ENCODE assay signal across 11 mouse cellular contexts in the genomic region with DNA sequence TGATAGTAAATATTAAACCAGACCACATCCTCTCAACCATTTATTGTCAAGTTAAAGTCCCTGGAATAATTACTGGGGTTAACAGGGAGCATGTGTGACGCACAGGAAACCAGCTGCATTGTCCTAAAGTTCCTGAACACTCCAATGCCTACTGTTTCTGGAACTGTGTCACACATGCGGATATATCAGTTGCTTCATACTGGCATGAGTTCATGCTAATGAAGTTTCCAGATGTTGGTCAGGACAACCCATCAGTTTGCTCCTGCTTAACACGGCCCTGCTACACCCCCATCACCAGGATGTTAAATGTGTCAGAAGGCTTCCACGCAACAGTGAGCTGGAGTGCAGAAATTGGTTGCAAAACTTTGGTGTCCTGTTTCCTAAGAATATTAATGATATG. TPM values are rescaled to one million over a fixed set of nuclear protein-coding genes. Genes with fewer than 3 reads are reported as not detected.
DNase-seq lines count a peak whose midpoint lies in the region; ATAC-seq and TF ChIP-seq lines count a peak whose summit lies in the region.
"Had no signal": no experiment of that assay in that cellular context is flagged by ENCODE, and none has a peak within 500 bp of the region (broad histone marks: within the 10 kb centered on the region; RNA-seq: fewer than 3 reads in every experiment).

No protein-coding gene starts in this region.

- H3K27ac ChIP-seq in limb, embryonic 11.5 days (replicated peaks; ENCODE audit: low read depth, low read length), result no peak overlapping the region
- H3K27ac ChIP-seq in limb, embryonic 10.5 days, result no peak overlapping the region
- 0 out of 2 replicates have a peak overlapping the region, but pooled peaks have one; percentile 28 for H3K27ac ChIP-seq in limb, embryonic 13.5 days
- peak overlapping the region; percentile 41; the same call in 1 of the 2 replicates for H3K27ac ChIP-seq in stomach, postnatal 0 days (replicated peaks)
- H3K27ac ChIP-seq: hindbrain, postnatal 0 days had no signal

- intact Hi-C loops in heart, postnatal 25 days (cut with DNase I), result no loop called here

- peak; percentile 25 for DNase-seq in limb, embryonic 11.5 days (ENCODE audit: low spot score)
- no peak for DNase-seq in limb, embryonic 10.5 days (ENCODE audit: low spot score)
- DNase-seq in heart, postnatal 25 days (ENCODE audit: low spot score), result peak; percentile 52
- DNase-seq in stomach, postnatal 0 days (ENCODE audit: low spot score), result peak; percentile 8
- DNase-seq in thymus, adult 18-20 months, result no peak
- DNase-seq in layer of hippocampus, adult 9-11 months, result no peak
- DNase-seq: cerebellum, adult 9-10 months had no signal

- no peaks in the 10 kb centered on the region for H3K9me3 ChIP-seq in limb, embryonic 11.5 days (ENCODE audit: control insufficient read depth, low read length)
- no peaks in the 10 kb centered on the region for H3K9me3 ChIP-seq in limb, embryonic 10.5 days (replicated peaks)
- no peaks in the 10 kb centered on the region for H3K9me3 ChIP-seq in limb, embryonic 13.5 days
- H3K9me3 ChIP-seq in stomach, postnatal 0 days (ENCODE audit: control insufficient read depth, low read length), result no peaks in the 10 kb centered on the region

- H3K4me2 ChIP-seq in limb, embryonic 11.5 days (ENCODE audit: low read depth, severe bottlenecking), result no peak overlapping the region
- H3K4me2 ChIP-seq in limb, embryonic 13.5 days (replicated peaks), result no peak overlapping the region
- H3K4me2 ChIP-seq in stomach, postnatal 0 days (replicated peaks; ENCODE audit: low read depth), result no peak overlapping the region

- 54% methylated on average over 4 of the region's 4 CpGs for WGBS in limb, embryonic 11.5 days
- 63% methylated on average over 4 of the region's 4 CpGs for WGBS in limb, embryonic 10.5 days
- 41% methylated on average over 4 of the region's 4 CpGs for WGBS in limb, embryonic 13.5 days
- WGBS in stomach, postnatal 0 days, result 54% methylated on average over 4 of the region's 4 CpGs

- TF ChIP-seq CTCF in stomach, postnatal 0 days (IDR thresholded peaks at IDR 0.05; ENCODE audit: low read depth), result no peak

- H3K4me3 ChIP-seq in limb, embryonic 11.5 days (ENCODE audit: low read depth, low read length), result no peak overlapping the region
- H3K4me3 ChIP-seq in limb, embryonic 10.5 days, result no peak overlapping the region
- H3K4me3 ChIP-seq in limb, embryonic 13.5 days, result no peak overlapping the region
- H3K4me3 ChIP-seq in stomach, postnatal 0 days (ENCODE audit: low read depth, low read length), result no peak overlapping the region

- H3K27me3 ChIP-seq in limb, embryonic 11.5 days (ENCODE audit: control insufficient read depth, insufficient read depth, low read length), result no peaks in the 10 kb centered on the region
- H3K27me3 ChIP-seq in limb, embryonic 10.5 days (ENCODE audit: low read depth, poor library complexity, severe bottlenecking), result no peaks in the 10 kb centered on the region
- no peaks in the 10 kb centered on the region for H3K27me3 ChIP-seq in limb, embryonic 13.5 days
- H3K27me3 ChIP-seq in stomach, postnatal 0 days (ENCODE audit: control insufficient read depth, insufficient read depth, low read length), result no peaks in the 10 kb centered on the region

- peak; percentile 86 for ATAC-seq in limb, embryonic 11.5 days (ENCODE audit: insufficient number of reproducible peaks, low FRiP score, low TSS enrichment, low read depth)
- peak; percentile 80; the same call in 1 of the 2 replicates for ATAC-seq in limb, embryonic 13.5 days (ENCODE audit: low FRiP score, low read depth)
- peak; percentile 69; the same call in 1 of the 2 replicates for ATAC-seq in stomach, postnatal 0 days (ENCODE audit: low FRiP score, low TSS enrichment)
- ATAC-seq: activated CD4-positive, CD25-positive, alpha-beta regulatory T cell, adult 4 months; hindbrain, postnatal 0 days had no signal

- TF ChIP-seq EP300 in stomach, postnatal 0 days (optimal IDR thresholded peaks at IDR 0.05), result no peak

- H3K4me1 ChIP-seq in limb, embryonic 11.5 days (ENCODE audit: control insufficient read depth, insufficient read depth, low read length), result no peaks in the 10 kb centered on the region
- H3K4me1 ChIP-seq in limb, embryonic 10.5 days, result peaks cover 8% of the 10 kb centered on the region
- H3K4me1 ChIP-seq in limb, embryonic 13.5 days, result peaks cover 14% of the 10 kb centered on the region
- no peaks in the 10 kb centered on the region for H3K4me1 ChIP-seq in stomach, postnatal 0 days (replicated peaks; ENCODE audit: control insufficient read depth, insufficient read depth)

- H3K36me3 ChIP-seq in limb, embryonic 11.5 days (ENCODE audit: control insufficient read depth, insufficient read depth, low read length), result no peaks in the 10 kb centered on the region
- no peaks in the 10 kb centered on the region for H3K36me3 ChIP-seq in limb, embryonic 10.5 days
- no peaks in the 10 kb centered on the region for H3K36me3 ChIP-seq in limb, embryonic 13.5 days
- H3K36me3 ChIP-seq in stomach, postnatal 0 days (ENCODE audit: control insufficient read depth, insufficient read depth, low read length), result no peaks in the 10 kb centered on the region

- no peak overlapping the region for H3K9ac ChIP-seq in limb, embryonic 11.5 days (ENCODE audit: low read length)
- H3K9ac ChIP-seq in limb, embryonic 13.5 days, result no peak overlapping the region
- no peak overlapping the region for H3K9ac ChIP-seq in stomach, postnatal 0 days (ENCODE audit: low read length)

RNA-seq across cellular contexts. Expression of a gene that starts 33.6 kb away (rescaled TPM):
- not detected in 2 replicates for polyA plus RNA-seq in limb, embryonic 11.5 days (2014; fragmentation: Nextera tagmentation; extraction: Ambion mirVana)
- not detected in 2 replicates for polyA plus RNA-seq in limb, embryonic 10.5 days (2016; fragmentation: Nextera tagmentation; extraction: Ambion mirVana)
- total RNA-seq in heart, postnatal 25 days (2021), result not detected
- polyA plus RNA-seq in limb, embryonic 13.5 days (2015; fragmentation: Nextera tagmentation; extraction: Ambion mirVana), result not detected in 2 replicates
- not detected in 2 replicates for polyA plus RNA-seq in stomach, postnatal 0 days (2015; fragmentation: Nextera tagmentation; extraction: Ambion mirVana)
- total RNA-seq: hindbrain, postnatal 0 days; left cerebral cortex, postnatal 10 days had no signal
- polyA plus RNA-seq: activated CD4-positive, CD25-positive, alpha-beta regulatory T cell, adult 4 months; hindbrain, postnatal 0 days had no signal

Comparison
In these comparisons a context has a peak if more than half of its experiments do, and no peak if none do; other contexts are left out.
1. DNase-seq: peak in limb, embryonic 11.5 days (single experiment), heart, postnatal 25 days (single experiment) and stomach, postnatal 0 days (single experiment); none in limb, embryonic 10.5 days (single experiment), thymus, adult 18-20 months (0 of 2) and layer of hippocampus, adult 9-11 months (single experiment).
2. H3K27ac ChIP-seq: peak in limb, embryonic 13.5 days (single experiment) and stomach, postnatal 0 days (single experiment); none in limb, embryonic 11.5 days (single experiment) and limb, embryonic 10.5 days (single experiment).
3. Peak in every context shown above with its lines, with median percentiles within 50 percentile points of each other: ATAC-seq.